Mouse (Mus musculus) myocyte (in vitro differentiated cells): ENCODE measurements around the gene Orc1. TPM values are rescaled to one million over a fixed set of nuclear protein-coding genes. Genes with fewer than 3 reads are reported as not detected.

Experiments used
- H3K27me3 ChIP-seq: one replicate; pipeline ENCODE4 v1.6.1; 2011; ENCODE audit not compliant: control insufficient read depth, insufficient read depth, insufficient read length
- H3K36me3 ChIP-seq: one replicate; pipeline ENCODE4 v1.6.1; 2011; ENCODE audit not compliant: control insufficient read depth, insufficient read depth
- H3K4me2 ChIP-seq: one replicate; pipeline ENCODE4 v1.6.1; 2011; ENCODE audit warnings: low read depth, control low read depth
- H3K4me3 ChIP-seq: one replicate; pipeline ENCODE4 v1.5.1; 2011; ENCODE audit warnings: mild to moderate bottlenecking, control low read depth, moderate library complexity
- H3K79me2 ChIP-seq: one replicate; pipeline ENCODE4 v1.6.1; 2011; ENCODE audit not compliant: control insufficient read depth, insufficient read depth
- H3ac ChIP-seq: one replicate; pipeline ENCODE4 v1.6.1; 2011; ENCODE audit not compliant: control insufficient read depth, insufficient read length
- CEBPB ChIP-seq: IDR thresholded peaks from 2 replicates; pipeline ENCODE4 v1.6.1; 2011; ENCODE audit warnings: mild to moderate bottlenecking, moderate library complexity; ENCODE audit not compliant: poor library complexity, insufficient read depth, severe bottlenecking
- E2F4 ChIP-seq: IDR thresholded peaks from one replicate; pipeline ENCODE4 v1.6.1; 2011; ENCODE audit warnings: mild to moderate bottlenecking, control low read depth, moderate library complexity; ENCODE audit not compliant: insufficient read depth
- MAX ChIP-seq: IDR thresholded peaks from one replicate; pipeline ENCODE4 v1.6.1; 2011; ENCODE audit warnings: low read depth, mild to moderate bottlenecking, control low read depth
- MYOD1 ChIP-seq, 3 experiments: IDR thresholded peaks; one replicate each; pipeline ENCODE4 v1.6.1; 2011; ENCODE audit warnings: control low read depth in 2 of 3, low read depth in 2 of 3, mild to moderate bottlenecking in 2 of 3, moderate library complexity in 1 of 3; ENCODE audit not compliant: insufficient read length in 2 of 3, control insufficient read depth in 1 of 3
- MYOG ChIP-seq, 3 experiments: IDR thresholded peaks; one replicate each; pipeline ENCODE4 v1.6.1; 2011; ENCODE audit warnings: control low read depth in 2 of 3, low read depth in 2 of 3, mild to moderate bottlenecking in 2 of 3; ENCODE audit not compliant: insufficient read length in 2 of 3, control insufficient read depth in 1 of 3, insufficient read depth in 1 of 3
- POLR2A ChIP-seq: IDR thresholded peaks from one replicate; pipeline ENCODE4 v1.6.1; 2011; ENCODE audit warnings: low read depth, mild to moderate bottlenecking, control low read depth, moderate library complexity; ENCODE audit not compliant: insufficient read length
- POLR2AphosphoS2 ChIP-seq: IDR thresholded peaks from one replicate; pipeline ENCODE4 v1.6.1; 2011; ENCODE audit warnings: low read depth, control low read depth; ENCODE audit not compliant: insufficient read length
- REST ChIP-seq: IDR thresholded peaks from one replicate; pipeline ENCODE4 v1.6.1; 2011; ENCODE audit warnings: mild to moderate bottlenecking, control low read depth, moderate library complexity; ENCODE audit not compliant: insufficient read depth, insufficient read length
- SRF ChIP-seq: IDR thresholded peaks from one replicate; pipeline ENCODE4 v1.6.1; 2011; ENCODE audit warnings: low read depth; ENCODE audit not compliant: control insufficient read depth, insufficient read length
- TCF12 ChIP-seq: IDR thresholded peaks from one replicate; pipeline ENCODE4 v1.6.1; 2011; ENCODE audit warnings: mild to moderate bottlenecking, control low read depth; ENCODE audit not compliant: poor library complexity, insufficient read depth, severe bottlenecking
- TCF3 ChIP-seq: IDR thresholded peaks from one replicate; pipeline ENCODE4 v1.6.1; 2011; ENCODE audit warnings: low read depth, control low read depth; ENCODE audit not compliant: insufficient read length
- USF1 ChIP-seq: IDR thresholded peaks from one replicate; pipeline ENCODE4 v1.6.1; 2011; ENCODE audit warnings: low read depth, mild to moderate bottlenecking, control low read depth, moderate library complexity
- polyA plus RNA-seq: library from polyadenylated mRNA; unstranded; fragments of >200 nt; fragmentation: generic; extraction: Trizol; gene quantifications from one replicate; pipeline ENCODE4 v1.2.1, GENCODE M21; 2012; ENCODE audit warnings: missing spikeins

Gene Orc1
- polyA plus RNA-seq, 1 experiment, result 0.84 TPM

DNA sequence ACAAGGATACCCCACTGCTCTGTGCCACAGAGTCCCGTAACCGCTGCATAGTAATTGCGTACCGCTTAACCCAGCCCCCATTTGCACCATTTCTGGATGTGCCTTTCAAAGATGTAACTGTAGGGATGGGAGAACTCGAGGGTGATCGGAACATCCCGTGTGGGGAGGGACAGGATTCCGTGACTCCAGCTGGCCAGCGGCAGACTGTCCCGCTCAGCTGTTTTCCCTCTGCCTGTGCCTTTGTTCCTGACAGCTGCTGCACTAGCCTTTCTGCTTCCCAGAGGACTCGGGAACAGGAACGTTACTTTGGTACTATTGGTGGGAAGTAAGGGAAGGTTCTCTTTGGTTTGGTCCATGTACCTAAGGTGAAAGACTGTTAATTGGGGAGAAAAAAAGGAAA is 54.5 kb downstream of the Orc1 start:
- H3K36me3 ChIP-seq, result peaks cover 20% of the 10 kb centered on the region
- no peak overlapping the region for H3K4me2 ChIP-seq
- TF ChIP-seq MYOD1 (IDR thresholded peaks at IDR 0.05; ENCODE audit: control insufficient read depth in 1 of 3, insufficient read length in 2 of 3, low read depth in 2 of 3) (peak in 1 of 3 experiments; percentile 15), E2F4 (no peak), REST (no peak), MYOG (IDR thresholded peaks at IDR 0.05; ENCODE audit: control insufficient read depth in 1 of 3, insufficient read depth in 1 of 3, insufficient read length in 2 of 3, low read depth in 2 of 3) (peak in 2 of 3 experiments; percentile 36 to 54)
- no peak overlapping the region for H3ac ChIP-seq
- H3K79me2 ChIP-seq, result no peaks in the 10 kb centered on the region
- H3K27me3 ChIP-seq, result no peaks in the 10 kb centered on the region
- no peak overlapping the region for H3K4me3 ChIP-seq

DNA sequence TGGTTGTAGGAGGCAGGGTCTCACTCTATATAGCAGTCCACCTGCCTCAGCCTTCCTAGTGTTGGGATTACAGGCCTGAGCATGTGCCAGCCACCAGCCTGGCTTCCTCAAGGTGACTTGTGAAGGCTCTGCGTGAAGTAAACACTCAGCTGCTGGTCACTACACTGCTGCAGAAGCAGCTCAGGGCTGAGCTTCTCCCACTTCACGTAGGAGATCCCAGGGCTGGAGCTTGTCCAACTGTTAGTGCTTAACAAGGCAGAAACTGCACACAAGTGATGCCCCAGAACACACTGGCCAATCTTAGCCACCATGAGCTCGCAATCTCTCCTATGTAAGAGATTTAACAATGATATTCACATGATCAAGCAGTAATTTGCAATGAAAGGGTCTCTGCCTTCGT is 55.5 kb downstream of the Orc1 start:
- no peak for TF ChIP-seq SRF
- TF ChIP-seq POLR2AphosphoS2, result no peak
- no peak for TF ChIP-seq E2F4
- no peak for TF ChIP-seq TCF3
- no peak for TF ChIP-seq POLR2A
- no peak for TF ChIP-seq MYOG (IDR thresholded peaks at IDR 0.05; ENCODE audit: control insufficient read depth in 1 of 3, insufficient read depth in 1 of 3, insufficient read length in 2 of 3, low read depth in 2 of 3)
- TF ChIP-seq CEBPB, result no peak
- TF ChIP-seq MYOD1 (IDR thresholded peaks at IDR 0.05; ENCODE audit: control insufficient read depth in 1 of 3, insufficient read length in 2 of 3, low read depth in 2 of 3), result no peak
- no peak for TF ChIP-seq REST
- TF ChIP-seq USF1, result no peak
- TF ChIP-seq TCF12, result no peak
- TF ChIP-seq MAX, result no peak
- H3K27me3 ChIP-seq, result no peaks in the 10 kb centered on the region
- no peak overlapping the region for H3ac ChIP-seq
- H3K79me2 ChIP-seq, result no peaks in the 10 kb centered on the region
- peaks cover 23% of the 10 kb centered on the region for H3K36me3 ChIP-seq
- H3K4me3 ChIP-seq, result no peak overlapping the region
- H3K4me2 ChIP-seq, result no peak overlapping the region

DNA sequence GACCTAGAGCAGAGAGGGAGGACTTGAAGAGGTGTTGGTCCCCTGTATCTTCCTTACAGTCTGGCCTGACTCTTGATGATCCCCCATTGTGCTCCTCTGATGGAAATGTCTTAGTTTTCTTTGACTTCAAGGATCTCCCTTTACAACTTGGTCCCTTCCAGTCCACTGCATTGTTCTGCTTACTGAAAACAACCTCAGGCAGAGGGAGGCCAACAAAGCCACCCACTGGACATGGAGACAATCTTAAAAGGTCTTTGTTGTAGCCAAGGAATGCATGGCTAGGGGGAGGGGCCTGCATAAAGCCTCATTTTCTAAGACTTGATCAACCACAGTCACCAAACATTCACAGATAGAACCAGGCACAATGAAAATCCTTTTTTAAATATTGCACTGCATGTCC is 55.9 kb downstream of the Orc1 start:
- no peak overlapping the region for H3ac ChIP-seq
- no peaks in the 10 kb centered on the region for H3K27me3 ChIP-seq
- peaks cover 23% of the 10 kb centered on the region for H3K36me3 ChIP-seq
- no peak overlapping the region for H3K4me3 ChIP-seq
- no peak overlapping the region for H3K4me2 ChIP-seq
- TF ChIP-seq REST, result no peak
- no peak for TF ChIP-seq TCF12
- no peak for TF ChIP-seq TCF3
- no peak for TF ChIP-seq E2F4
- TF ChIP-seq SRF, result no peak
- no peak for TF ChIP-seq MYOD1 (IDR thresholded peaks at IDR 0.05; ENCODE audit: control insufficient read depth in 1 of 3, insufficient read length in 2 of 3, low read depth in 2 of 3)
- TF ChIP-seq MAX, result no peak
- no peak for TF ChIP-seq POLR2AphosphoS2
- no peak for TF ChIP-seq POLR2A
- H3K79me2 ChIP-seq, result no peaks in the 10 kb centered on the region

DNA sequence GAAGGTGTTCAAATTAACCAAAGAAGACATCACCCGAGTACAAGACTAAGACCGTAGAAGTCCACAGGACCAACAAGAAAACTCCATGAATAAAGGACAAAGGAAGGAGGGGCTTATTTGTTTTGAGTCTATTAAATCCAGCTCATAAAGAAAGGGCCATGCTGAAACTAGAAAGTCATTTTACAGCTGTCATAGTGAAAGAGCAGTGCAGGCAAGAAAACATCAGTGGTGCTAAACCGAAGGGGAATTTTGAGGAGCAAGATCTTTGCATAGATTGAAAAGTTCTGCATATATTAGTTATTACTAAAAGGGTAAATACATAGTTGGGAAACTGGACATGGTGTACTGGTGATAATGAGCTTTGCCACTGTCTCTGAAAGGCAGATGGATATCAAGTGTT is 58.5 kb downstream of the Orc1 start:
- Histone ChIP-seq H3ac (no peak overlapping the region), H3K4me3 (no peak overlapping the region), H3K4me2 (no peak overlapping the region), H3K79me2 (no peaks in the 10 kb centered on the region), H3K36me3 (peaks cover 23% of the 10 kb centered on the region), H3K27me3 (no peaks in the 10 kb centered on the region)
- TF ChIP-seq TCF12 (no peak), POLR2A (no peak), TCF3 (no peak), MAX (no peak), E2F4 (no peak)

DNA sequence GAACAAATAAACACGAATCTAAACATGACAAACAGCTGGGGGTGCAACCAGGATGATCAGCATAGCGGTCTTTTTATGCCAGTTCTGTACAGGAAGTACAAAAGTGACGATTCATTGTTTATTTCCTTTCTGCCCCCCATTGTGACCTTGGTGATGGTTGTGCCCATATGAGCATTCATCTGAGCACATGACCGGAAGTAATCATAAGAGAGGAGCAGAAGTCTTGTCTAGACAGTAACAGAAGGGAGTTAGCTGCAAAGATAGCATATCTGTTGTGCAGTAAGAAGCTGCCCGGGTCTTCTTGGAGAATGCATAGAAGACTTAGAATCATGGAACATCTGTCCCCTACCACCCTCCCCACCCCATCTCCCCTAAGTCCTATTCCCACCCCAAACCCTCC is 59.5 kb downstream of the Orc1 start:
- H3K4me2 ChIP-seq, result no peak overlapping the region
- H3K4me3 ChIP-seq, result no peak overlapping the region
- TF ChIP-seq E2F4 (no peak), SRF (no peak), POLR2A (no peak), USF1 (no peak), TCF12 (no peak), MYOD1 (IDR thresholded peaks at IDR 0.05; ENCODE audit: control insufficient read depth in 1 of 3, insufficient read length in 2 of 3, low read depth in 2 of 3) (no peak), MAX (no peak), CEBPB (no peak), REST (no peak), POLR2AphosphoS2 (no peak), MYOG (IDR thresholded peaks at IDR 0.05; ENCODE audit: control insufficient read depth in 1 of 3, insufficient read depth in 1 of 3, insufficient read length in 2 of 3, low read depth in 2 of 3) (no peak), TCF3 (no peak)
- H3K27me3 ChIP-seq, result no peaks in the 10 kb centered on the region
- H3ac ChIP-seq, result no peak overlapping the region
- peaks cover 22% of the 10 kb centered on the region for H3K36me3 ChIP-seq
- no peaks in the 10 kb centered on the region for H3K79me2 ChIP-seq
